Mouse (Mus musculus) heart, postnatal 0 days (tissue): Measurements from ENCODE around the gene Tex44.

Experiments
- CTCF ChIP-seq: IDR thresholded peaks from 2 replicates; pipeline ENCODE4 v1.5.1; 2016; ENCODE audit warnings: antibody characterized with exemption, control low read depth, low read depth
- EP300 ChIP-seq: IDR thresholded peaks from 2 replicates; pipeline ENCODE4 v1.6.1; 2016; ENCODE audit warnings: antibody characterized with exemption, low read depth

DNA sequence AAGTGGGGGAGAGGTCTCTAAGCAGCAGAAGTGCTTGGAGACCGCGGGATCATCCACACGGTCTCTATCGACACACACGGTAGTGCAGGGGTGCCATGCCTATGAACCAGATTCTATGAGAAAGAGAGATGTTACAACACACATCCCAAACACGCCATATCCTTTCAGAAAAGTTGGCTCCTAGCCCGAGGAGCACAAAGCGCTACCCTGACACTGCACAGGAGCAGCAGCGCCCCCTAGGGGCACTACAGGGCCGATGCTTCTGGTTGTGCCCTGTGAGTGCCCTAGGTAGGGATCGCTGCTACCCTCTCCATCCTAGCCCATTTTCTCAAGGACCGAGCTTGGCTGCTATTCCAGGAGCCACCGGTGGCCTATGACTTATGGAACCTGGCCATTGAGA, 45.1 kb upstream of the Tex44 start:
- TF ChIP-seq CTCF (peak; percentile 79), EP300 (no peak)
